Mouse (Mus musculus) left cerebral cortex, postnatal 10 days (tissue): Measurements from ENCODE around the gene A830031A19Rik. TPM values are rescaled to one million over a fixed set of nuclear protein-coding genes. Genes with fewer than 3 reads are reported as not detected.

Experiments
- DNase-seq, 2 experiments: peaks; one replicate each; pipeline ENCODE4 v3.0.0; 2021 to 2022; ENCODE audit warnings: low spot score in 2 of 2, mixed read lengths in 1 of 2; ENCODE audit errors: extremely low spot score in 1 of 2
- intact Hi-C: fragments of 180-260 bp; cut with DNase I; formaldehyde crosslinking; loops from one replicate; pipeline ENCODE4 v1.15.1; 2025
- total RNA-seq, 2 experiments: library from RNA; stranded (reverse); gene quantifications; 2 replicates each; pipeline ENCODE4 v1.2.3; 2021

Gene A830031A19Rik
- total RNA-seq, 2 experiments from 2014 or later = 0.49 to 0.94 TPM

DNA sequence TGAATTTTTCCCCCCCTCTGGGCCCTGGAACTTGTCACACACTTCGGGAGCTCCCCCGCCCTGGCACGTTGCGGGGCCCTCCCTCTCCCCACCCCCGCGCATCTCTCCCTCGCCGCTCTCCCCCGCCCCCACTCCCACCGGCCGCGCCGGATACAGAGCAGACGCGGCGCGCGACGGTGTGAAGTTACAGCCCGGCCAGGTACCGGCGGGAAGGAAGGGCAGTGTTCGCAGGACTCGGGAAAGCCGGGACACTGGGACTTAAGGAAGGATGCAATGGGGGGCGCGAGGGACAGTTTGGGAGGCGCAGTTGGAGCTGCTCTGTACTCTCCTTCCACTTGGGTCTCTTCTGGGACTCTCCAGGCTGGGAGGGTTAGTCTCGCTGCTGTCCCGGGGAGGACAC lies 5.7 kb upstream of the A830031A19Rik start:
- intact Hi-C loops = loop anchor here (10.0 kb wide), 3 partner anchors 294 to 1224 kb away; no protein-coding TSS in a partner anchor
- peak in 1 of 2 experiments; percentile 81 for DNase-seq

DNA sequence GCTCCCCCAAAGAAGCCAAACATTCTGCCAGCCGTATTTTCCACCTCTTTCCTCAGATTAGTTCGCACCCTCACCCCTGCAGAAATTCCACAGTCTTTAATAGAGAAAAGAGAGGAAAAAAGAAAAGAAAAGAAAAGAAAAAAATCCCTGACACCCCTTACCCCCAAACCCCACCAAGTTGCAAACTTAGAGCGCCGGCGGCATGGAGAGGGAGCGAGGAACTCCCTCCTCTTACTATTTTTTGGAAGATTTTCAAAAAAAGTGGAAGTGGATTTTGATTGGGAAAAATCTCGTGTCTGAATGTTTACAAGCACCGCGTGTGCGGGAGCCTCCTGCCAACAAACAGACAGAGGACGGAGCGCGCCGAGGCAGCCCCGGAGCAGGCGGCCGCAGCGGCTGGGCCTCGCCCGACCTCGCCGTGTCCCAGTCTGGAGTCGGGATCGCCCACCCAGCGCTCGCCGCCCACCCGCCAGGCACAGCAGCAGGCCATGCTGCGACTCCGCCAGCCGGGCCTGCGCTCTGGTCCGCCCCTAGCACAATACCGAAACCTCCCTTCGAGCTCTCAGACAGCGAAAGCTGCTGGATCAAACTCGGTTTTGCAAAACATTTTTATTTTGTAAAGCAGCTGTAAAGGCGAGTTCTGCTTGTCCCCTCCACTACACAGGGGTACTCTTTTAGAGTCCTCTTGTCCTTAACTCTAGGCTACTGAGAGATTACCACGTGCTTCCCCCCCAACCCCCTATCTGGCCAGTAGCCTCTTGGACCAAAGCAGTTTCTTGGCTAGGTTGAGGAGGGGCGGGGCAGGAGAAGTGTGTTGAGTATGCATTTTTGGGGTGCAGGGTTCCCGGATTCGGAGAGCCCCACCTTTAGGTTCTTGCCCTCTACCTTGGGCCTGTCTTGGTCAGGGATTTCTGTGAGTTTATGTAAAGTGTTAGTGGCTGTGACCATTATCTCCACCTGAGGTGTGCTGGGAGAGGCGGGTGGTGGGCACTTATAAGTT lies 4.8 kb upstream of the A830031A19Rik start:
- intact Hi-C loops = loop anchor here (5.0 to 10.0 kb wide), 5 partner anchors 295 to 1995 kb away; no protein-coding TSS in a partner anchor
- DNase-seq = peak in 1 of 2 experiments; percentile 75

DNA sequence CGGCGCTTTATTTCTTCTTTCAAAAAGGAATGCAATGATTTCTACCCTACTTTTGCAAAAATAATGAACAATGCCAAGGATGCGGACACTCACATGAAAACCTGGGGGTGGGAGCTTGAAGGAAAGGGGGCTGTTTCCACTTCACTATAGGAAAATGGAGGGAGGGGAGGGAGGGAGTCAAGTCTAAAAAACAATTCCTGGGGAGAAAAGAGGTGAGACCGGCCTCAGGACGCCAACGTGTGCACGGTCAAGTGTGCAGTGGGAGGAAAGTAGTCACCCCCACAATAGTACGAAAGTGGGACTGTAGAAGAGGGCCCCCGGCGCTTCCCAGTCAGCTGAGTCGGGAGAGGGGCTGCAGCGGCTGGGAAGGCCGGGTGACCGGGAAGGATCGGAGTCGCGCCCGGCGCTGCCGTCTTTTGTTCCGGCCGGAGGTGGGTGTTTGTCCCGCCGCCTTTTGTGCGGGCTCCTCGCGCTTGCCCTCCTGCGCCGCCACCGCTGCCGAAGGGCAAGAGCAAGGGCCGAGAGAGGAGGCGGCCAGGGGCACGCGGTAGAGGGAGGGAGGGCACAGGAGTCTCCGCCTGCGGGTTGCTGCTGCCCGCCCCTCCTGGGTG lies 4.0 kb upstream of the A830031A19Rik start:
- peak in 1 of 2 experiments; percentile 45 for DNase-seq
- intact Hi-C loops = loop anchor here (5.0 to 10.0 kb wide), 2 partner anchors 1783 to 1996 kb away; no protein-coding TSS in a partner anchor

DNA sequence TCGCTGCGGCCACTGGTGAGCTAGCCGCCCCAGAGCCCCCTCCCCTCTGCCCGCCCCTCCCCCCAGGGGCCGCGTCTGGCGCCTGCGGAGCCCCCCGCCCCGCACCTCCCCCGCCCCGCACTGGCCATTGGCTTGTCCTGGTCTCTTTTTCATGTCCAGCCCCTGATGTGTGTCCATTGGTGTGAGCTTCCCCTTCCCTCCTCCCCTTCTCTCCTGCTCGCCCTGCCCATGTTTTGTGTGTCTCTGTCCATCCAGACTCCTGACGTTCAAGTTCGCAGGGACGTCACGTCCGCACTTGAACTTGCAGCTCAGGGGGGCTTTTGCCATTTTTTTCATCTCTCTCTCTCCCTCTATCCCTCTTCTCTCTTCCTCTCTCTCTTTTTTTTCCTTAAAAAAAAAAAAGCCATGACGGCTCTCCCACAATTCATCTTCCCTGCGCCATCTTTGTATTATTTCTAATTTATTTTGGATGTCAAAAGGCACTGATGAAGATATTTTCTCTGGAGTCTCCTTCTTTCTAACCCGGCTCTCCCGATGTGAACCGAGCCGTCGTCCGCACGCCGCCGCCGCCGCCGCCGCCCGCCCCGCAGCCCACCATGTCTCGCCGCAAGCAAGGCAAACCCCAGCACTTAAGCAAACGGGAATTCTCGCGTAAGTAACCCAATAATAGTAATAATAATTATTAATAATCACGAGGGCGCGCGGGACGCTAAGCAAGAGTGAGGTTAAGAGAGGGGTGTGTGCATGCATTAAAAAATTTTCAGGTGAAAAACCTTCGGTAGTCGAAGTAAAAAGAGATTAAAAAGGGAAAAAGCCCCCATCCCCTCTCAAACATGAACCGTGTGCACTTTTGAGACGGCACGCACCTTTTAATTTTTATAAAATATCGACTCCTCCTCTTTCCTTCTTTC lies 3.2 kb upstream of the A830031A19Rik start, which contains the start of gene Bcl11a:
Gene Bcl11a, plus strand, starts transcription at position 262 of the 911 bp plus-strand sequence.
- peak in 1 of 2 experiments; percentile 56 for DNase-seq
- intact Hi-C loops = loop anchor here (2.0 to 10.0 kb wide), 3 partner anchors 99 to 1997 kb away; no protein-coding TSS in a partner anchor

DNA sequence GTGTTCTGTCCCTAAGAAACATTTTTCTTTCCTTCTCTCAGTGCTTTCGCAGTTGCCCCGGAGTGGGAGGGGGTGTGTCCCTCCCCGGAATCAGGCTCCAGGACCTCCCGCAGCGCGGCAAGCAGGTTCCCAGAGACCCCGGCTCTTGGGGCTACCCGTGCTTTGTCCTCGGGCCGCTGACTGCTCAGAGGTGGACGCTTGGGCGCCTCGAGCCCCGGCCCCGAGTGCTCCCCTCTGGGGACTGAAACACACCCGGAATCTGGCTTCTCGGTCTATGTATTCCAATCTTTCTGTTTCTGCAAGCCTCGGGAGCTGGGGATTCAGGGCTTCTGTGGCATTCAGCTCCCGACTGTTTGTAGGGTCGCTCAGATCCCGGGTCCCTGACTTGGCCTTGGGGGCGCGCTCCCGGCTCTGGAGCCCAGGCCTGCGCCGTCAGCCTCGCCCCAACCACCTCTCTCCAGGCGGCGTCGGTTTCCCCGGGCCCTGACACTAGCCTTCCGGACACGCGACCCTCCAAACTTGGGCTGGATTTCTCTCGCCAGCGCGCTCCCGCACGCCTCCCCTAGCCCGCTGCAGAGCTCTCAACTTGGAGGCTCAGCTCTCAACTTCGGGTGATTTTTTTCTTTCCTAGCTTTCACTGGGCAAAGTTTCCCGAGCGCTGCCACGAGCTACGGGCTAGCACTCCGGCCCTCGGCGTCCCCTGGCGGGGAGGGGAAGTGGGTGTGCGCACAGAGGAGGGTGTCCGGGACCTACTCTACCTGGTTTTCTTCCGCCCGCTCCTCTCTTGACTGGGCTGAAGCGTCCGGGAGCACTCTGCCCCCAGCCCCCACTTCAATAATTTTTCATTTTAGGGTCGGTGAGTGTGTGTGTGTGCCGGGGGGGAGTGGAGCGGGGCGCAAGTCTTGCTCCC lies 2.2 kb upstream of the A830031A19Rik start:
- DNase-seq = peak in 1 of 2 experiments; percentile 68
- intact Hi-C loops = loop anchor here (2.0 to 10.0 kb wide), 3 partner anchors 98 to 1998 kb away; no protein-coding TSS in a partner anchor

DNA sequence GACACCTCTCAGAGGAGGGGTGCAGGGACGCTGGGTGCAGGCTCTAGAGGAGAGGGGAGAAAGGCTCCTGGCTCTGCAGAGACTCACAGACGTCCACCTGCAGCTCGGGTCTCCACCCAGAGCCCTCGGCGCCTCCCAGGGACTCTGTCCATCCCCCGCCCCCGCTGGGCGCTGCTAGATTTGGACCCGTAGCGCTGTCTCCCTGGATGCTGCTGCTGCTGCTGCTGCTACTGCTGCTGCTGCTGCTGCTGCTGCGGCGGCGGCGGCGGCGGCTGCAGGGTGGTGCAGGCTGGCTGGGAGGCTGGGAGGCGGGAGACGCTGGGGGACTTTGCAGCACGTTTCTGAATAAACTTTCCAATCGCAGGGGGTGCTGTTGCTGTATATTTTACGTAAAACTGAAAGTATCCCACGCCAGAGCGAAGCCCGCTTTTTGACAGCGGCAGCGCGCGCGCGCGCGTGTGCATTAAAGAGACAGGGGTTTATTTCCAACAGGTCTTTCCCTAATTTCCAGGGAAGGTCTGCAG lies 1.3 kb upstream of the A830031A19Rik start:
- intact Hi-C loops = loop anchor here (2.0 to 10.0 kb wide), 3 partner anchors 97 to 1999 kb away; no protein-coding TSS in a partner anchor
- peak; percentile 81 to 84 for DNase-seq

DNA sequence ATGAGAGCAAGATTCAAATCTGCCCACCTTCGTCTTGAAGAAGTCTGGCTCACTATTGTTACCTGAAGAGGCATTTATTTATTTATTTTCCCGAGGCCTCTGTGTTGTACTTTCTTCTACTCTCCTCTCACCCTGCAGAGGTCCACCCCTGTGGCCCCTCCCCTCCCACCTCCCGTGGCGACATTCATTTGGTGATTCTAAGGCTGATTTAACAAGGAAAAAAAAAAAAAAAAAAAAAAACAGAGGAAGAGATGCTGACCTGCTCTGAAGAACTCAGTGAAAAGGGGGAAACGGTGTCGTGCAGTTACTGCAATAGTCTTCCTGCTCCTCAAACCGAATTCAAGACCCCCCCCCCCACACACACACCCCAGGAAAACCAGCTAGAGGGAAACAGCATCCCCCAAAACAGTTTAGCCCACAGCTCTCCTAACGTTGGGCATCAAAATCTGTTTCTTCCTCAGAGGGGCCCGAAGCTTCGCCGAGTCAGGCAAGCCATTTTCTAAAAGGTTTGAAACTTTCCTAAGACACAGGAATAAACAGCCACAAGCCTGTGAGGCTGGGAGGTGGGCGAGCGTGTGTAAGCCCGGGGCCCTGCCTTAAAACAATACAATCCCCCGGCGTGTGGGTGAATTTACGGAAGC lies 752 bp upstream of the A830031A19Rik start:
- no peak for DNase-seq
- intact Hi-C loops = loop anchor here (2.0 to 10.0 kb wide), 3 partner anchors 97 to 1999 kb away; no protein-coding TSS in a partner anchor

DNA sequence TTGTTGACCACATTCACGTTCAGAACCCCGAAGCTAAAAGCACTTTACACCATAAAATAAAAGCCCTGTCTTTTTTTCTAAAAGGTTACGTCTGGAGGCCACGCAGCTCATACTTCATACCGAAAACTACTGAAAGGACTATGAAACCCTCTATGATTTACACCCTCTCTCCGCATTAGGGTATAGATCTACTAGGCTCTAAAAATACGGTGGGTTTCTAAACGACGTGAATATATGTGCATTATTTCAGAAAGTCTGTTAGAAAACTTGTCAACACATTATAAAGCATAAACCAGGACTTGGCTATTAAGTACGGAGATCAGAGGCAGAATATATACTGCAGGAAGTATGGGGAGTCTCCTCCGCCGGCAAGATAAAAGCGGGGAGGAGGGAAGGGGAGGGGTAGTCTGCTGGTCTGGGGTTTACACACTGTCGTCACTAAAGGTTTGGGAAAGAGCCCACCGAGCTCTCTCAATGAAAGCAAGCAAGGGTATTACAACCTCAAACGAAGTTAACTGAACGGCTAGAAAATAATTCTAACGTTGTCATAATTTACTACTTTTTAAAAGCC lies 748 bp downstream of the A830031A19Rik start:
- DNase-seq = no peak
- intact Hi-C loops = loop anchor here (10.0 kb wide), 1 partner anchor 2001 kb away; no protein-coding TSS in a partner anchor

DNA sequence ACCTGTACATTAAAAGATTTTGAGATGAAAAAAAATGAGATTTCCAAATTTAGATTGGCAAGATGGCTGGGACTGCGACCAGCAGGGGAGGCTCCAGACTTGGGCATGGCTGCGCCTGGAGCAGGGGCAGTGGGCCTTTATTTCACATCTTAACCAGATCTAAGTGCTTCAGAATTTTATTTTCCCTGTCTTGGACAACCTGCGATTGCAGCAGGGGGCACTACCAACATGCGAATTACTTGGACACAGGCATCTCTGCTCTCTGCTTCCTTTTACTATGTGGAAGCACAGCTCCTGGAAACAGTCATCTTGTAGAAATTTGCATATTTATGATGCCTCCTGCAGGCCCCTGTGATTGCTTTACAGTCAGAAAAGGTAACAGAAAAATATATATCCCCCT lies 9.5 kb downstream of the A830031A19Rik start:
- intact Hi-C loops = no loop called here
- DNase-seq = no peak

DNA sequence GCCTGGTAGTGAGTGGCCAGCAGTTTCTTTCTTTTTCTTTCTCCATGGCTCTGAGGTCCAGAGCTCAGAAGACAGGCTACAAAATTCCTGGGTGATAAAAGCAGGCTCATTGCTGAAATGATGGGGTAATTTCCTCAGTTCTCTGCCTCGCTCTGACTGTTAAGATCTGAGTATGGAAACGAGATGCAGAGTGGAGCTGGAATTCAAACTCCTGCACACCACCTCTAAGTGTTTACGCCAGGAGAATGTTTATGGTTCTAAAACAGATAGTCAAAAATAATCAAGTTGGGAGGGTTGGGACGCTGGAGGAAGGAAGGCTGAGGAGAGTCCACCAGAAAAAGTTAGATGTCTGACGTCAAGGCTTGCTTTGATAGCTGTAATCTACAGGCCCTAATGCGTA lies 10.6 kb downstream of the A830031A19Rik start:
- intact Hi-C loops = no loop called here
- DNase-seq = no peak

DNA sequence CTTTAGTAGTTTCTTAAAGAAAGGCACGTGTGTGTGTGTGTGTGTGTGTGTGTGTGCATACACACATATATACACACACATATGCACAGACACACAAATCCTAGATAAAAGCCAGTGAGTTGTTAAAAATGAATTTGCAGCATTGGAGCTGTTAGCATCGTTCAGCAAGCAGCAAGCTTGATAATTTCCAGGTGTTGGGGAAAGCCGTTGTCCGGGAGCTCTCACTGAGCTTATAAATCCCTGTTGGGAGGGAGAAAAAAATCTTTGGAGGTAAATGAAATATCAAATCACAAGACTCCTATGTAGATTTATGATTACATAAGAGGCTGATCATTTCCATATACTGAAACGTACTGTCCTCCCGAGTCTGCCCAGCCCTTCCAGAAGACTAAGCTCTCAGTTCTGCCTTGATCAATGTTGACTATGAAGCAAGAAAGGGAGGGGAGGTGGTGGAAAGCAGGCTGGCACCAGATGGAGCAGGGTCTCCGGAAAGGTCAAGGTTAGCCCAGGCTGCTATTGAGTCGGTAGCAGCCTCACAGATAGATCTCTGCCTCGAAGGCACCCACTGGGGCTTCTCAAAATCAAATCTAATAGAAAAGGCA lies 12.3 kb downstream of the A830031A19Rik start:
- intact Hi-C loops = no loop called here
- DNase-seq = no peak

DNA sequence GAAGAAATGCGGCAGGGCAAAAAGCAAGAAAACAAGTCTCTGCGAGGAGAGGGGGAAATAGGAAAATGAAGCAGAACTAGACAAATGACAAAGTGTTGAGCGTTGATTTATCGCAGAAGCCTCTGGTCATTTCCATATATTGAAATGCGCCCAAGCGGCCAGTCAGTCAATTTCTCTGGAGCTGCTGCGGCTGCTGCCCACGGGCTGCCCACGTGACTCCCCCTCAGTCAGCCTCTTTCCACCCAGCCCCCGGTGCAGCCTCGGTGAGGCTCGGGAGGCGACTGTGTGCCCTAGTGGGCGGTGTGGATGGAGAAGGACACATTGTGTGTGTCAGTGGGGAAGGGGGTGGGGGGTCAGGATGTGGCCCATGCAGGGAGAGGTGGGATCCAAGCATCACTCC lies 13.0 kb downstream of the A830031A19Rik start:
- intact Hi-C loops = no loop called here
- DNase-seq = peak in 1 of 2 experiments; percentile 59

DNA sequence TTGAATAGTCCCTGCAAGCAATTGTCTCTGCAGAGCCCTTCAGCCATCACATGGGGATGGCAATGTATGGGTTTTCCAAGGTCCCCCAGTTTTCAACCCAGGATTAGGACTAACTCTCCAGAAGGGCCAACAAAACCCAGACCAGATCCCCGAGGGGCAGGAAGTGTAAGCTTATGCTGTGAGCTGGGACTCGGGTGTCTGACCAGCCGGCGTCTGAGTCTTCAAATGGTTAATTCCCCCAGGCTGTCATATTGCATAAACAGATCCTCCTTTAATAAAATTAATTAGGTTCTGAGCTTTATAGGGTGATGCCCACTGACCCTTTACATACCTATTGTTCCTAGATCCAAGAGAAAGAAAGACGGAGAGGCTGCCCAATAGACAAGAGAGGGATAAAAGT lies 14.4 kb downstream of the A830031A19Rik start:
- DNase-seq = no peak

DNA sequence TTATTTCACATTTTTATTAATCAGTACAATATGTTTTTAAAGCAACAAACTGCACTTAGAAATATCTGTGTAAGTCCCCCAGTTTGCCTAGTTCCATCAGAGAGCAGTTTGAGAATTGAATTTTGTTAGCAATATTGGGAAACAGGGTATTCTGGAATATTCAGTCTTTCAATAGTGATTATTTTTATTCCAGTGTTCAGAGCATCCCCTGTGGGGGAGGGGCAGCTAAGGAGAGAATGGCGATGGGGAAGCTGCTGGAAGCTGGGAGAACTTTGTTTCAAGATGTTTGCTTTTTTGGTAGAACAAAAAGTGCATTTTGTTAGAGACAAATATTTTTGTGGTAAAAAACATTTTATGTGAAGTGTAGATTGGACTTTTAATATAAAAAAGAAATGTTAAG lies 15.7 kb downstream of the A830031A19Rik start:
- intact Hi-C loops = no loop called here
- no peak for DNase-seq

More for the DNA sequence above, 14.4 kb downstream of the A830031A19Rik start:
- intact Hi-C loops = no loop called here

DNA sequence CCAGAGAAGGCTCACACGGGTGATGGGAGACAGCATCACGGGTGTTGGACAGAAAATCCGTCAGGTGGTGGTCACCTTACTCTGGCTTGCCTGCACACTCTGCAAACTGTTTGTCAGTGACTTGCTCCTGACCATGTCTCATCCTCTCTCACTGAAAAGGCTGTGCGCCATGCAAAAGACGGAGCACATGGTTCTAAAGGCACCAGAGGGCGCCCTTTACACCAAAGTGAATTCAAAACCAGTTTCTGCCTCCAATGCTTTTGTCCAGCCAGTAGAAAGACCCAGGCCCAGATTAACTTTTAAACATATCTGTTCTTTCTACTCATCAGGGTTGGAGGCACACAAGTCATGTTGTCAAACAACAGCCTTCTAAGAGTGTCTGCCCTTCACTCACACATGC lies 22.0 kb downstream of the A830031A19Rik start:
- intact Hi-C loops = no loop called here
- DNase-seq = no peak
